Mouse (Mus musculus) T-helper 17 cell (primary cell): ENCODE results near the gene Gpr152.

ENCODE experiments used
- in situ Hi-C, 2 experiments: fragments of 300-600 bp; cut with MboI, MseI; formaldehyde crosslinking; loops; 1 replicate in 1 of 2; 2 replicates in 1 of 2; pipeline ENCODE4 v1.15.1; 2025; ENCODE audit warnings: high pct_unique_total_duplicates in 2 of 2

The Gpr152 gene

DNA sequence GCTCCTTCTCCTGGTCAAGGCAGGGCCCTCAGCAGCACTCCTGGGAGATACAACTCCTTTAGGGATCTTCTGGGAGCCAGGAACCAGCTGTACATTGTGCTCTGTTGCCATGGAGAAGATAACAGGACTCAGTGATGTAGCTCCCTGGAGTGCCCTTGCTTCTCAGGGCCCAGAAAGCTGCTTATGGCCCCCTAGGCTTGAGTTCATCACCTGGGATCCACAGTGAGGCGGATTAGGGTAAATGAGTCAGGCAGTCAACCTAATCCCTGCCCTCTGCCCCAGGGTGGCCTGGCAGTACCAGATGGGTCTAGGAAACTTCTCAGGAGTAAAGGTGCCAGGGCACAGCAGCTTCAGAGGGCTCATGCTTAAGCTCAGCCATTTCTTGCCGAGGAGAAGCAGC lies at the start of gene Gpr152:
Gene Gpr152 (plus strand): TSS at position 342 of the 400 bp plus-strand sequence.
- in situ Hi-C loops = no loop called here

DNA sequence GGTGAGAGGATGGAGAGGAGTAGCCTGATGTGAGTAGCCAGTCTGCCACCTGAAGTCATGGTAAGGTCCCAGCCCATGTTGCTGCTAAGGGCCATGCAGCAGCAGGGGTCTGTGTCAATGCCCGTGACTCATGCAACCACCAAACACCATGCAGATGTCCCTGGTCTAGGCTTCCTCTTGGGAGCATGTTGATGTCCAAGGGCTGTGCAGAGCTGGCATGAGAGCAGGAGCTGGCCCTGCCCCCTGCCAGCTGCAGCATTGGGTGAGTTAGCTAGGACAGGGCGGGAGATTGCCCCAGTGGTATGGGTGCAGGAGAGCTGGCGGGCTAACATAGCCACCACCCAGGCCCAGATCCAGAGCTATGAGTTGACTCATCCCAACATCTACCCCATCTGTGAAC lies 49.1 kb upstream of the Gpr152 start:
- in situ Hi-C loops = no loop called here

DNA sequence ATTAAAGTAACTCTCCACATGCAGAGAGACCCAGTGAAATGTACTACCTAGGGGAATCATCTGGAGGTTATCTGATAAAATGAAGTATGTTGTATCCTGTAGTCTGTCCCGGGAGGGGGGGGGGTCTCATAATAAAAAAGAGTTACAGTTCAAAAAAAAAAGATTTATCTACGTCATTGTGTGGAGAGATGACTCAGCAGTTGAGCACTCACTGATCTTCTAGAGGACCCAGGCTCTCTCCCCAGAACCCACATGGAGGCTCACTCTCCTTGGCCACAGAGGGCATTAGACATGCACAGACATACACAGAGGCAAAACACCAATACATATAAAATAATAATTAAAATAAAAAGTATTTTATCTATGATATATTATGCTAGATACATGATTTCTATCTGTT lies 48.2 kb upstream of the Gpr152 start:
- in situ Hi-C loops = no loop called here

- in situ Hi-C loops = no loop called here
These were observed 46.8 kb upstream of the Gpr152 start for GRCm38 (mm10) chr19:4092750-4093149.

DNA sequence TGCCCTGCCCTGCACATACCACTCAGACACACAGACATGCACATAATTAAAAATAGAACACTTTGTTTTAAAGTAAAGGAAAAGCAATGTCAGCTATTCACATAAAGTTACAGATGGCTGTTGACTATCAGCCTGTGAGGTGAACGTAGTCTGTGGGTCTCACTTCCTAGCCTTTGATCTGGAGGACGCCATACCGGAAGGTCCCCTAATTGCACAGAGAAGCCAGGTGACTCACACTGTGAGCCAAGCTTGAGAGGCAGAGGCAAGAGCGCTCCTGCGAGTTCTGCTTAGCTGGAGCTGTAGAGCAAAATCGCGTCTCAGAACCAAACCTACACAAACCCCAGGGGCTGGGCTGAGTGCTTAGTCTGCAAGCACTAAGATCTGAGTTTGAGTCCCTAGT lies 45.8 kb upstream of the Gpr152 start:
- in situ Hi-C loops = no loop called here

GRCm38 (mm10) chr19:4094348-4094747 lies 45.2 kb upstream of the Gpr152 start:
- in situ Hi-C loops = no loop called here

DNA sequence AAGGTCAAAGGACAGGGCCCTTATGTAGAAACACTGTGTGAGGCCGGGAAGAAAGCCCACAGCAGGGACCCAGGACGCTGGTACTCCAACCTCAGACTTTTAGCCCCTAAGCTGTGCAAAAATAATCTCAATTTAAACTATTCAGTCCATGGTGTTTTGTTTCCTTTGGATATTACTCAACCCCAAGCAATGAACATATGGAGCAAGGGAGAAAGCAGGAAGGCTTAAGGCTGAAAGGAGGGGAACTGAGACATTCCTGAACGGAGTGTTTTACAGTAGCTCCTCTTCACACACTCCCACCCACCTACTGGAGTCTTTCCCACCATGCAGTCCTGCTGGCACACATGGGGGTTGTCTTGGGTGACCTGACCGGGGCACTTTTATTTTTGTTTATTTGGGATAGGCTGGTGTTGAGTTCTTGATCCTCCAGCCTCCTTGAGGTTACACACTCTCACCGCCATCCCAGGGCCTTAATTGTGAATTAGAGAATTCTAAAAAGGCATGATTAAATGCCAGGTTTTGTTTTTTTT lies 44.7 kb upstream of the Gpr152 start:
- in situ Hi-C loops = loop anchor here in 1 of 2 experiments (5.0 kb wide), 2 partner anchors 38 to 57 kb away; partner anchors contain the start of genes Gstp3 and Ptprcap

DNA sequence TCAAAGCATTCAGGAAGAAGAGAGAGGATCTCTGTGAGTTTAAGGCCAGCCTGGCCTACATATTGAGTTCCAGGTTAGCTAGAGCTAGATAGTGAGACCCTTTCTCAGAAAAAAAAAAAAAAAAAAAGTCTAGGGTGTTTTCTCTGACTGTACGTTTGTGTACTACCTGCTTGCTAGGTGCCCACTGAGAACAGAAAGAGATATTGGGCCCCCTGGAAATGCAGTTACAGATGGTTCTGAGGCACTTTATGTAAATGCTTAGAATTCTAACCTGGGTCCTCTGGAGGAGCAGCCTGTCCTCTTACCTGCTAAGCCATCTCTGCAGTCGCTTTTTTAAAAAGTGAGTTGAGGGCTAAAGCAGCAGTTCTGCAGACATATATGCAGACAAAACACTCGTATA lies 43.8 kb upstream of the Gpr152 start:
- in situ Hi-C loops = loop anchor here in 1 of 2 experiments (5.0 kb wide), 2 partner anchors 39 to 56 kb away; partner anchors contain the start of genes Gstp3 and Ptprcap

DNA sequence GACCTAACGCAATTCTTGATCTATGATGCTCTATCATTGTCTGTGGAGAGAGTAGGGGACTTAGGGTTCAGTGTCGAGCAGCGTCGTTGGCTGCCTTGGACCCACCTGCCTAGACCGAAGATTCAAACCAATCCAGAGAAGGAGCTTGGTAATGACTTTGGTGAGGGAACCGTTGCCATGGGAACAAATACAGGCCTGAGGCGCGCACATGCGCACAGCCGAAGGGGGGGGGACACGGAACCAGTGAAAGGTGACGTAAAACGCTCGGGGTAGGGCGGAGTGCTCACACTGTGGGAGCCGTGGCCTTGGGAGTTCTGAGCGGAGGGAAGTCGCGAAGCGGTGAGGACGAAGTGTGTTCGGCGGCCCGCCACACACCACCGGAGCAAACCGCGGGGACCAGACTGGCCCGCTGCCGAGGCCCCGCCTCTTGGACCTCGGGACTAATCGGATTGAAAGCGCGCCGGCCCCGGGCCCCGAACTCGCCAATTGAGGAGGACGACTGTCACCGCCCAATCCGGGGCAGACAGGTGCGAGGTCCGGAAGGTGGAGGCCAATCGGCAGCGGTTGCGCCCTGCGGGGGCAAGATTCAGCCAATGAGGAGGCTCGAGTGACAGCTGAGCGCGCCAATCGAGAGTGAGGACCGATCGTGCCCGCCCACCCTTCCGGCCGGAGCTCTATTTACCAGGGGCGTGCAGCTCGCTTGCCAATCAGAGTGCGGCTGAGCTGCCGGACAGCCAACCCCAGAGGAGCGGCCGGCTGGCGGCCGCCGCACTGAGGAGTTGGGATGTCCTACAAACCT lies 42.7 kb upstream of the Gpr152 start, which contains the start of gene Cdk2ap2:
Gene Cdk2ap2 (plus strand): TSS at position 541 of the 799 bp plus-strand sequence.
- in situ Hi-C loops = loop anchor here in 1 of 2 experiments (5.0 kb wide), 2 partner anchors 40 to 55 kb away; partner anchors contain the start of genes Gstp3 and Ptprcap

DNA sequence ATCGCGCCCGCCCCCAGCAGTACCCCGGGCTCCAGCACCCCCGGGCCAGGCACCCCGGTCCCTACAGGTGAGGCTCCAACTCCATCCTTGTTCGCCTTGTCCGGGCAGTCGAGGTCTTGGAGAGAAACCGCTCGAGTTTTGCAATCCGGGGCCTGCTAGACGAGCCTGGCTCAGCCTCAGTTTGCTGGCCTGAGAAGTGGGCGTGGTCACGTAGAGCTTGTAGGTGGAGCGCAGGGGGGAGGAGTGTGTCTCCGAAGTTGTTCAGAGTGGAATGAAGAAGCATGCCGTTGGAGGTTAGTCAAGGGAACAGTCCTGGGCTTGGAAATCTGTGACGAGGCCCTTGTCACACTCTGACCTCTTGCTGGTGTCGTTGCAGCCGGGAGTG lies 42.2 kb upstream of the Gpr152 start:
- in situ Hi-C loops = loop anchor here in 1 of 2 experiments (5.0 kb wide), 2 partner anchors 40 to 55 kb away; partner anchors contain the start of genes Gstp3 and Ptprcap

- in situ Hi-C loops = loop anchor here in 1 of 2 experiments (5.0 kb wide), 2 partner anchors 41 to 54 kb away; partner anchors contain the start of genes Gstp3 and Ptprcap
These were observed 41.2 kb upstream of the Gpr152 start for GRCm38 (mm10) chr19:4098426-4098825.

DNA sequence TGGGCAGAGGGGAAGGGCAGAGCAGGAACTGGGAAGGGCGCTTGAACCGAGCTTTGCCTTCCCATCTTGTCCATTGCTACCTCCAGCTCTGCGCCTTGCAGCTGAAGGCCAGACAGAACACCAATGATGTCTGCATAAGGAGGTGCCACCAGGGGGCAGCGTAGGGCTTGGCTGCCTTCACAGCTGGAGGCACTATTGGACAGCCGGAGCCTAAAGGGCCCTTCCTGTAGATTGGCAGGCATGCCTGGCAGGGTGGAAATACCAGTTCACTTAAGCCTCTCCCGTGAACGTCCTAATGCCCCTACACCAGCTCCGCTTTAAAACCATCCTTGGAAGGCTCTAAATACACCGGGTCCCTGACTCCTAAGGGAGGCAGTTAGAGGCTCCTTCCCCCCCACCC lies 40.5 kb upstream of the Gpr152 start:
- in situ Hi-C loops = loop anchor here in 1 of 2 experiments (5.0 kb wide), 2 partner anchors 42 to 53 kb away; partner anchors contain the start of genes Gstp3 and Ptprcap

DNA sequence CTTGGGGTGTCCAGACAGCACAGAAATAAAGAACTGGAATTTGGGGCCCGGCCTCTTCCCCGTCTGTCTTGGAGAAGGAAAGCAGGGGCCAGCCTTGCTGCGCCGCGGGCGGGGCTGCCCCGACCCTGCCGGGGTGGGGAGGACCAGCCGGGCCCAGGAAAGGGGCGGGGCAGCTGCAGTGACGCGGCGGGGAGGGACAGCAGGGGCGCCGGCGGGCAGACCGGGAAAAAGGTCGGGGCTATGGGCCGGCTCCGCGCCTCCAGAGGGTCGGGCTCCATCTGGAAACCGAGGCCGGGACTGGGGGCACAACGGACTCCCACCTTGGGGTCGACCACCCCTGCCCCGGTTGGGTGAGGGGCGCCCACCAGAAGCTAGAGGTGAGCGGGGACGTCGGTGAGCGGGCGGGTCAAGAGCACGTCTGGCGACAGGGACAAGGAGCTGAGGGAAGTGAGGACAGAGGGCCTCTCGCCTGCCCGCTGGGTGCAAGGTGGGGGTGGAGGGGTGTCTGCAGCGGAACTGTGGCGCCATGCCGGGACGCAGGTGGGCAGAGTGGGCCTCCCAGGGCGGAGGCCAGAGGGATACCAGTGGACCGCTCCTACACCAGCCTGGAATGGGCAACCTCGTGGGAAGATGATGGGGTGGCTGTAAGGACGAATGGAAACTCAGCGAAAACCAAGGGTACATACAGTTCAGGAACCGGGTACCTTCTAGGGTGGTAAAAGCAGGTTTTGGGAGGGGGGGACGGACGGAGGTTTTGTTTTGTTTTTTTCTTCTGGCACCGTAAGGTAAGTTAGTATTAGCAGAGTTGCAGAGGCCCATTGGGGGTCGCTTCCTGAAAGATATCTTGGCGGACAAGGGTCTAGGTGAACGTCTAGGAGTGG lies 39.5 kb upstream of the Gpr152 start, which contains the start of gene Pitpnm1:
Gene Pitpnm1 (plus strand): TSS at position 162 of the 881 bp plus-strand sequence.
- in situ Hi-C loops = loop anchor here (5.0 to 10.0 kb wide), 3 partner anchors 43 to 515 kb away; partner anchors contain the start of genes Gstp3 (in 1 of the 2), Lrfn4 (in 1 of the 2) and Ptprcap (in 1 of the 2)

DNA sequence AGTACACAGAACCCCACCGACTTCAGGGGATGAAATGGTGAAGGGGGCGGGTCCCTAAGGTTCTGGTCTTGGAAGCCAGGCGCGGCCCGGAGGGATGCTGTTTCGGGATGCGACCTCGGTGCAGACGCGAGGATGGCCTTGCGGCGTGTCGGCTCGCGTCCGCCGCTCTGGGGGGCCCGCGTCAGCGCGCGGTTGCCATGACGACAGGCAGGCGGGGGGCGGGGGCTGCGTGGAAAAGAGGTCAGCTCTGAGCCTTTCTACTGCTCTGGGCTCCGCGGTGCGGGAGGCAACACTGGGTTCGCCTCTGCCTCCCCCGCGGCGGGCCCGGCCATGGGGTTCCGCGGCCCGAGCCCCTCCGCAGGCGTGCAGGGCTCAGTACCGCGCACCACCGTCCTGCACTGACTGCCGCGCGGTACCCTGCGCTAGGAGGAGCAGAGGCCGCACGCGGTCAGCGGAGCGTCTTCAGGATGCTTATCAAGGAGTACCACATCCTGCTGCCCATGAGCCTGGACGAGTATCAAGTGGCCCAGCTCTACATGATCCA lies 38.8 kb upstream of the Gpr152 start:
- in situ Hi-C loops = loop anchor here in 1 of 2 experiments (10.0 kb wide), 1 partner anchor 514 kb away; the partner anchor contains the start of gene Lrfn4

DNA sequence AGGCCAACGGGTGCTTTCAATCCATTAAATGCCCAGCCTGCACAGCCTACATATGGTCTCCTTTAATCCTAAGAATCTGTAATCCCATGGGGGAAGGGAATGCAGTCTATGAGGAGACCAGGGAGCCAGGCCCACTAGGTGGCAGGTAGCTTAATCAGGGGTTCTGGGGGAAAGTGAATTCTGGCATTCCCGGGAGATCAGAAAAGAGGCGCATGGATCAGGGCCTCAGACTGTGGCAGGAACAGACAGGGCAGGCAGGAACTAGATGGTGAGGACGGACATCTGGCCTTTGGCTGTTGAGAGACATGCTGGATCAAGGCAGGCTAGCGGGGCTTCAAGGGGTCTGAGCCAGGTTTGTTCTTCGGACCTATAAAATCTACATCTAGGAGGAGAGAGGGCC lies 38.1 kb upstream of the Gpr152 start:
- in situ Hi-C loops = loop anchor here in 1 of 2 experiments (10.0 kb wide), 1 partner anchor 513 kb away; the partner anchor contains the start of gene Lrfn4

DNA sequence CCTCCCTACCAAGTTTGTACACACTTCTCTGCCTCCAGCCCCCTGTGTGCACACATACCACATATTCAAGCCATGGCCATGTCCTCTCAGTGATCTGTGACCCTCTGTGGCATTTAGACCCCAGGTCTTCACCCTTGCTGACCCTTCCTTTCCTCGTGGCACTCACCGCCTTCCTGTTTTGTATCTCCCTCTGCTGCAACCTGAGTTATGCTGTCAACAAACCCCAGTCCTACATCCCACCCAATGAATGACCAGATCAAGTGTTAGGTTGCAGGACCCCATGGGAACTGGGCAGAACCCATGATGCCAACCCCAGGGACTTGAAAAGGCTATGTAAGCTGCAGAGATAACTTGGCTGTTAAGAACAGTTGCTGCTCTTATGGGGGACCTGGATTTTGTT lies 37.5 kb upstream of the Gpr152 start:
- in situ Hi-C loops = loop anchor here in 1 of 2 experiments (10.0 kb wide), 1 partner anchor 513 kb away; the partner anchor contains the start of gene Lrfn4

GRCm38 (mm10) chr19:4102626-4103025 lies 37.0 kb upstream of the Gpr152 start:
- in situ Hi-C loops = loop anchor here in 1 of 2 experiments (10.0 kb wide), 1 partner anchor 512 kb away; the partner anchor contains the start of gene Lrfn4

GRCm38 (mm10) chr19:4103294-4103693 lies 36.3 kb upstream of the Gpr152 start:
- in situ Hi-C loops = loop anchor here in 1 of 2 experiments (10.0 kb wide), 1 partner anchor 512 kb away; the partner anchor contains the start of gene Lrfn4

DNA sequence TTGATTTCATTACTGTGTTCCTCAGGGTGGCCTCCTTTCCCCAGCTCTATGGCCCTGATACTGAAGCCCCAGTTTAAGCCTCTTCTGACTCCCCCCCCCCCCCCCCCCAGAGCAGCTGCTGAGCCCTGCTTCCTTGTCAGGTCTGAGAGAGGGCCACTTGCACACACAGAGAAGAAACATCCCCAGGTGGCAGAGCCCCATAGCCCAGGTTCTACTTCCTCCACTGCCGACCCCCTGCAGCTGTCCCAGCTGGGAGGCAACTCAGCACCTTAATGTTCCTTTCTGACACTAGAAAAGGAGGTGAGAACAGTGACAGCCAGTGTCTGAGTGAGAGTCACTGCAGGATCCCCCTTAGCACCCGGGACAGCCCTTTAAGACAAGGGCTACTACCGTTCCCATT lies 35.8 kb upstream of the Gpr152 start:
- in situ Hi-C loops = loop anchor here in 1 of 2 experiments (10.0 kb wide), 1 partner anchor 511 kb away; the partner anchor contains the start of gene Lrfn4

DNA sequence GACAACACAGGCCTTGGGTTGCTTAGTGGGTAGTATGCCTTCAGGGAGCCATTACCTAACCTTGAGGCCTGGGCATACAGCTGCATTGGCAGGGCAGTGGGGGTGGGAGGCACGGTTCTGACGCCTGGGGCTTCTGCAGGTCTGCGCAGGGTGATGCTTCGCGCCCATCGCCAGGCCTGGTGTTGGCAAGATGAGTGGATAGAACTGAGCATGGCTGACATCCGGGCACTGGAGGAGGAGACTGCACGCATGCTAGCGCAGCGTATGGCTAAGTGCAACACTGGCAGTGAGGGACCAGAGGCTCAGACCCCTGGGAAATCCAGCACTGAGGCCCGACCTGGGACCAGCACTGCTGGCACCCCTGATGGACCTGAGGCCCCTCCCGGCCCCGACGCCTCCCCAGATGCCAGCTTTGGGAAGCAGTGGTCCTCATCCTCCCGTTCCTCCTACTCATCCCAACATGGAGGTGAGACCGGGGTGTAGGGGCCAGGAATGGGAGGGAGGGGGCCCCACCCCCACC lies 34.9 kb upstream of the Gpr152 start:
- in situ Hi-C loops = loop anchor here in 1 of 2 experiments (10.0 kb wide), 1 partner anchor 510 kb away; the partner anchor contains the start of gene Lrfn4
